Mouse (Mus musculus) right cerebral cortex, postnatal 25 days (tissue): ENCODE measurements around the gene Ccna1.

Experiments used
- DNase-seq: peaks from one replicate; pipeline ENCODE4 v3.0.0; 2022

The Ccna1 gene

GRCm38 (mm10) chr3:55055038-55055746, at the start of gene Ccna1:
TSS of gene Ccna1 (minus strand) at chr3:55055501.
- peak; percentile 84 for DNase-seq

DNA sequence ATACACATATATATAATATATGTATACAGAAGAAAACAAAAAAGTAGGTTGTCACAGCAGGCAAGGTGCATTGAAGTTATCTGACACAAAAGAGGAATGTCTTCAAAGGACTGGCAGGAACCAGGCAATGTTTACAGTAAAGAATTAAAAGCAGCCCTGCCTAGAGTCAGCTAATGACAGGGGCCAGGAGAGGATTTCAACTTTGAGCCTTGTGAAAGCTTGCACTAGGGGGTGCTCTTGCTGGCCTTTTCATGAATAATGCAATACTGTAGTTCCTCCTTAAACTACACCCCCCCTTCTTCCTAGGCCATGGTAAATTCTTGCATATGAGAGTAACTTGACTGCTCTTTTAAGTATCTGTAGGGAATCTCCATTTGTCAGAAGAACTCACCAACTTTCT, 45.8 kb upstream of the Ccna1 start:
- DNase-seq = no peak

- no peak for DNase-seq
These were observed 43.7 kb upstream of the Ccna1 start for GRCm38 (mm10) chr3:55098990-55099389.

DNA sequence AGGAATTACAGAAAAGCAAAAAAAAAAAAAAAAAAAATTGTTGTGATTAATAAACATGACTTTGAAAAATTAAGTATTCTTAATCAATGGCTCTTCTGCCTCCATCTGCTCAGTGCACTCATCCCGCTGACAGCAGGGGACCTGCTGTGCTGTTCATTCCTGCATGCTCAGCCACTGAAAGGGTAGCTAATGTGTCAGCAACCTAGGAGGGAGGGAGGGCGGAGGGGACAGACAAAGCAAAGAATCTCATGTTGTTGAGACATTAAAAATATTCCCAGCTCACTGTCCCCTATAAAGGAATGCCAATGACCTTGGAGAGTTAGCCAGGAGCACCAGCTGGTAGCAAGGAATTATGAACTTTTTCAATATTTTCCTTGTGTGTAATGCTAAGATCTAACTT, 42.7 kb upstream of the Ccna1 start:
- no peak for DNase-seq

GRCm38 (mm10) chr3:55097186-55097585, 41.9 kb upstream of the Ccna1 start:
- DNase-seq = no peak

- DNase-seq = no peak
These were observed 41.3 kb upstream of the Ccna1 start for GRCm38 (mm10) chr3:55096655-55097005.

DNA sequence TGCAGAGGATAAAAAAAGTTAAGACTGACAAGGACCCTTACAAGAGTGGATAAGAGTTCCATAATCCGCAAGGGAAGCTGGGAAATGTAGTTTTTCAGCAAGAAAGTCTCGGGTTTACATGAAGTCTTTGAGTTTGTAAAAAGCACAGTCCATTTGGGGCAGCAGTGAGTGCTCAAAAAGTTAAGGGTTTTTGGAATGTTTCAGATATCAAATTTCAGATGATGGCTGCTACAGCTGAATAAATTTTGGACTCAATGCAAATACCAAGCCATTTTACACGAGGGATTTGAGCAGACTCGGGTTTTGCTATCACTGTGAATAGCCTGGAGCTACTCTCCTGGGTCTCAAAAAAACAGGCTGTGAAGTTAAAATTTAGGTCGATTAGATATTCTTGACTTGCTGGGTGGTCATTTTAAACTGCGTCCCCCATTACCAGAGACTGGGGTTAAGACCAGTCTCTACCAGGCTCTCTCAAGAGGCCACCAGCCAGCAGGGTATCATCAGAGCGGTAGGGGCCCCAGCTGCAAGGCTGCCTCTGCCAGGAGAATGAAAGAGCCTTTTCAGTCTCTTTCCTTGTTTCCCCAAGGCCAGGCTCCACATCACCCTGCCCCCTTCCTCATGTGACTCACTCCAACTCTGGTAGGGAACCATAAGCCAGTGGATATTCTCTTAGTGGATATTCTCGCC, 40.8 kb upstream of the Ccna1 start:
- no peak for DNase-seq

GRCm38 (mm10) chr3:55093161-55093560, 37.9 kb upstream of the Ccna1 start:
- no peak for DNase-seq

DNA sequence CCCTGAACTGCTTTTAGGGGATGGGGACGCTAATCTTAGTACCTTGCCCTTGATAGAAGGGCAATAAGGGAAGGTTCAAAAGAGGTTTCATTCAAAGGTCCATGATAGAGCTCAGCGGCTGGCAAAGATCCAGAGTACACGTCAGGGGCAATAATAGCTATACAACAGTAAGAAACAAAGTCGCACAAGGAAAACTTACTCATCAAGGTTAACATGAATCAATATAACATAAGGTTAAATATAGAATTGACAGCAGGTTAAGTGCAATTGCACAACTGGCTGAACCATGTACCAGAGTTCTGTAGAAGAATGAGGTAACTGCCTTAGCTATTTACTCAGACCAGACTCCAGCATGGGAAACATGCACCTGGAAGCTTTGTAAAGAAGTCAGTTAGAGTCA, 34.0 kb upstream of the Ccna1 start:
- no peak for DNase-seq

DNA sequence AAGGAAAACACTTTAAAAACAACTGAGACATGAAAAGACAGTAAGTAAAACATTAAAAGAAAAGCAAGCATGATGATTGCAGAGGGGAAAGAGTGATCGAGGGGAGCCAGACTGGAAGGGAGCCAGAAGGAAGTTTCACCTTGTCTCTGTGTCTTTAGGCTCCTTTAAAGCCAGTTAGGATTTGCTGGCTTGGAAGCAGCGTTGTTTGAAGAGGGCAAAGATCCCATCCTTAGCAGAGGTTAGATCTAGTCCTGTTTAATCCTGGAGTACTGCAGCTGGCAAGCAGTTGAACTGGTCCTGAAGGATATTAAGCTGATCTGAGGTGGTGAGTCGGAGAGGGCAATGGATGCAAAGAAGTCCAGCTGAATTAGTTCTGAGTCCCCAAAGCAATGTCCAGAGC, 33.5 kb upstream of the Ccna1 start:
- DNase-seq = no peak

DNA sequence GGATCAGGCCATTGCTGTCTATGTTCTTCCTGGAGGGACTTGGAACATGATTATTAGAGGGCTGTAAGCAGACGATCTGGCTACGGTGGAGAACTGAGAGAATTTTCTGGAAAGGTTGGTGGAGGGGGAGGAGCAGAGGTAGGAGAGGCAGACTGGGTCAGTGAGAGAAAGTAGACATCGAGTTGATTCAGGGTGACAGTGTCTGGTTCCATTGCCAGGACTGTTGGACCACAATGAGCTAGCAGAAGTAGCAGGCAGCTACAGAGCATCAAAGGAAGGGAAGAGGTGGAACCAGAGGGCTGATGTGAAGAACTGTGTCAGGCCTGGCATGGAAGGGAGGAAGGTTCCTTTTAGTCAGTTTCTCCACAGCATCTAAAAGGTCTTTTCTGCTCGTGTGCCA, 33.1 kb upstream of the Ccna1 start:
- no peak for DNase-seq

- DNase-seq = no peak
These were observed 32.1 kb upstream of the Ccna1 start for GRCm38 (mm10) chr3:55087360-55087759.

DNA sequence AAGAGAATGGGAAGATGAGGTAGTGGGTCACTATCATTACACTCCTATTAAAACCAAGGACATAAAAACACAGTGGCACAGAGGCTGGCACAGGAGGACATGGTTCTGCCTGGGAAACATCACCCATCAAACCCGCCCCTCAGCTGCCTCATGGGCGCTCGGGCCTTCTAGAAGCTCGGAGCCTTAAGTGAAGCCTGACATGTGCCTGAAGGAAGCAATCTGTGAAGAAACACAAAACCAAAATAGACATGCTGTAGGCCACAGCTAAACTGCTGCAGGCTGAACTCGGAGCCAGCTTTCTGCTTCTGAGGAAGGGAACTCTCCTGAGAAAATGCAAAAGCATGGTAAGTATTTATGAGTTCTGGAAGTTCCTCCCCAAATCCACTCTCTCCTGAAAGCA, 31.6 kb upstream of the Ccna1 start:
- DNase-seq = no peak

DNA sequence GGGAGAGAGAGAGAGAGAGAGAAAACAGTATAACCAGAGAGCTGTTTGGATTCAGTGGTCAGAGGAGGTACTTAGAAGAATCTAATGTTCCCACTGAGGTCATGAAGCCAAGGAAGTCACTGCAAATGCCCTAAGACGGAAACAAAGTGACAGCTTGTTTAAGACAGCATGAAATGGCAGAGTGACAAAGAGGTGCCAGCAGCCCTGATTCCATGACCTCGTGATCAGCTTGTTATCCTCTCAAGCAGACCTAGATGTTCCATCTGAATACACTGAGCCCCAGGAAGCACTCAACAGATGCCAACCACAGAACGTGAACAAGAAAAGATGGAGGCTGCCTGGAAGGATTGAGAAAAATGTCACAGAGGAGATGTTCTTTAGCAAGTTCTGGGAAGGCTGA, 30.4 kb upstream of the Ccna1 start:
- no peak for DNase-seq

DNA sequence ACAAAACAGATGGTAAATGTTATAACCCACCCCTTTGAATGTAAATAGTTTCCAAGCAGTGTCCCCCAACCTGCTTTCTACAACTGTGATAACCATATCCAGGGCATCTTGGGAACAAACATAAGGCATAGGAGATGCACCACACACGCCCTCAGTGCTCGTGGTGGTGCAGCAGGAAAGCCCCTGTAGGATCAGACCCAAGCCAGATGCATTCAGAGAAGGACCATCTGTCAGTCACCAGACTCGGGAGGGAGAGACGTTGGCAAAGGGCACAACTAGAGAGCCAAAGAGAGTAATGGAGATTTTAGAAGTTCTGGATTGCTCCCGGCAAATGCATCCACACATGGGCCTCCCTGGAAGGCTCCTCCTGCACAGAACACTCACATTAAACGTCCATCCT, 29.5 kb upstream of the Ccna1 start:
- no peak for DNase-seq

- DNase-seq = peak; percentile 73
These were observed 24.8 kb upstream of the Ccna1 start for GRCm38 (mm10) chr3:55080055-55080454.

DNA sequence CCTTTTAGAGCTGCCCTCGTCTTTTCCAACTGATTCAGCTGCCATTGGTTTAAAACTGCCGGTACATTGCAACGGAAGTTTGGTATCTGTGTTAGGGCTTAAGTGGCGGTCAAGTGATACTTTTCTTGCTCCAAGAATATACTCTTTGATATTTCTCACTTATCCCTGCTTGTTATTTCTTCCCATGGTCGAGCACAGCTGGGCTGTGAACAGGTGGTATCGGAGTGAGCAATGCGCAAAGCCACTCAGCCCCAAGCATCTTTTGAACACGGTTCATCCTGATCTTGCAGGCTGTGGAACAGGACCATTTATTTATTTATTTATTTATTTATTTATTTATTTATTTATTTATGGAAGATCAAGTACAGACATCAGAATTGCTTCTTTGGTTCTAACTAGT, 24.3 kb upstream of the Ccna1 start:
- no peak for DNase-seq

DNA sequence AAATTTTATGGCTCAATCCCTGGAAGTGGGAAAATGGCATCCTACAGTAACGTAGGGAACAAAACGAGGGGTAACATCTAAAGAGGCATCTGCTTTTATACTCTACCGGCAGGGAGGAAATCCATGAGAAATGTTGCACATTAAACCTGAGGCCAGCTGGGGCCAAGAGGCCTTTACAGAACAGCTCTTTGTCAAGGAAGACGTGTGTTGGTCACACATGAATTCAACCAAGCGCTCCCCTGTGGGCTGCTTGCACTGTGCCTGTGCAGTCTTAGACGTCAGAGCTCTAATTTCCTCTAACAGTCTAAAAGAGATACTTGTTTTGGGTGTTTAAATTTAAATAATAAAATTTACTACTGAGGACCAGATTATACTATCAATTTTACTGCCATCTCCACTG, 22.9 kb upstream of the Ccna1 start:
- DNase-seq = no peak

- DNase-seq = no peak
These were observed 20.0 kb upstream of the Ccna1 start for GRCm38 (mm10) chr3:55075294-55075648.

GRCm38 (mm10) chr3:55074576-55075293, 19.4 kb upstream of the Ccna1 start:
- DNase-seq = no peak

DNA sequence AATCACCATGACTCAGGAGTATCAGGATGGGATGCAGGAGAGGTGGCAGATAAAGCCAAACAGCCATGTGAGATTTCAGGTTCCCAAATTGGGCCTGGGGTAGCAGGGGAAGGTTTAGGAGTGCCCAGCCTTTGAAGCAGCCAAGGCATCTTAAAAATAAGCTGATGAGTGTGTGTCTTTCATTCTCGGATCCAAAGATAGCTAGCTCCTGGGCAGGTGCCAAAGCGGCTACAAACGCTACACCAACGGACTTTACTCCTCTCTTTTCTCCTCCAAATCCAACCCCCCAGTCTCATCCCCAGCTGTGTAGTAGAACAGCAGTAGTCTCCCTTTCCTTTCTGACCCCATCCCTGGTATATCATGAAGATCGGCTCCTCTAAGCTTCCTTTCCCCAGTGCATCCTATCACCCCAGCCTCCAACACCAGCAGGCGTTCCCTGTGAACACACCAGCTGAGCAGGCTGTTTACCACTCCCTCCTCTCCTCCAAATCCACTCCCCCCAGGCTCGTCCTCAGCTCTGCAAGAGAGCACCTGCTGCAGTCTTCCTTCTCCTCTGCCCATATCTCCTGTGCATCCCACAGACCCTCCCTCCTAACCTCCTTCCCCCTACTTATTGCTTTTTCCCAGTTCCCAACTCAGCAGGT, 12.6 kb upstream of the Ccna1 start:
- DNase-seq = no peak

- DNase-seq = no peak
These were observed 11.3 kb upstream of the Ccna1 start for GRCm38 (mm10) chr3:55066666-55067023.

DNA sequence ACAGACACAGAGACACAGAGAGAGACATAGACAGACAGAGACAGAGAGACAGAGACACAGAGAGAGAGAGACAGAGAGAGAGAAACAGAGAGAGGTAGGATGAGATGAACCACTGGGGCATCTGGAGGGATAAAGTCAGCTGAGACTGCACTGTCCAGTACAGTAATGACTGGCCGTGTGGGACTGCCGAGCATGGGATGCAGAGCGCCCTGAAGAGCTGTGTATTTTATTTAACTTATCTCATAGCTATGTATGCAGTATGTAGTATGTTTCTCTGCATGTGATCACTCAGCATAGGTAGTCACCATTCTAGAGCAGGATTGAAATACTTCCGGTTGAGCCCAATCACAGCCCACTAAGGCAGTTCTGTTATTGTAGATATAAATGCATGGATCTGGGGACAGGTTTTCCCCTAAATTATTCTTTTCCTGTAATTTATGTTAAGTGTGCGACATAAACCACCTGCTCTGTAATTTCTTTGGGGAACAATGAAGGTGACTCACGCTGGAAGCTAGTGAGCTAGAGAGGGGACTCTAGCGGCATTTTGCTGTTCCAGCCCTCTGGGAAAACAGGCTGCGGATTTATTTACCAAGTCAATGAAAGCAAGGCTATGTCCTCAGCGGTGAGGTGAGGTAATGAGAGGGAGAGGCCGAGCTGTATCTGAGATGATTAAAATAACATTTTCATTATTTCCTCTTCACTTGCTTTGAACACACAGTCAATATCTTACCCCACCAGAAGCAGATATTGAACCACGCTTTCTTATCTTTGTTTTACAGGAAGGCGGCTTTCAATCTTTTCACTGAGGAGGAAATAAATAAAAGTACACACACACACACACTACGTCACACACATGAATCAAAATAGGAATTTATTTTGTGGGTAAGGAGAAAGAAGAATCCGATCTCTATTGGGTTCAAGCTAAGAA, 10.7 kb upstream of the Ccna1 start:
- no peak for DNase-seq
